Mouse (Mus musculus) gastrocnemius, postnatal 25 days (tissue): Measurements from ENCODE around the gene Ifitm3. TPM values are rescaled to one million over a fixed set of nuclear protein-coding genes. Genes with fewer than 3 reads are reported as not detected.
"Not testable (repeated sequence)": the region's sequence is repeated elsewhere in the genome, so short reads cannot be mapped to it uniquely, and the experiment has no call there.

Experiments used
- DNase-seq: peaks from one replicate; pipeline ENCODE4 v3.0.0; 2022
- total RNA-seq, 2 experiments: library from RNA; stranded (reverse); gene quantifications; 1 replicate in 1 of 2; 2 replicates in 1 of 2; pipeline ENCODE4 v1.2.3; 2021

Gene Ifitm3
- total RNA-seq, 2 experiments from 2014 or later: 34.4 to 52.1 TPM

- DNase-seq: no peak
These were observed 22.0 kb upstream of the Ifitm3 start for GRCm38 (mm10) chr7:141032458-141033167.

- DNase-seq: no peak
These were observed 19.8 kb upstream of the Ifitm3 start for GRCm38 (mm10) chr7:141030390-141030789.

- no peak for DNase-seq
These were observed 18.3 kb upstream of the Ifitm3 start, which contains the start of gene Gm17387 for GRCm38 (mm10) chr7:141028831-141029230. Gene Gm17387, plus strand, starts transcription at chr7:141029131.

GRCm38 (mm10) chr7:141026740-141027098, 16.1 kb upstream of the Ifitm3 start:
- no peak for DNase-seq

GRCm38 (mm10) chr7:141026097-141026739, 15.6 kb upstream of the Ifitm3 start:
- DNase-seq: no peak

- DNase-seq: no peak
These were observed 14.6 kb upstream of the Ifitm3 start for GRCm38 (mm10) chr7:141024865-141025838.

GRCm38 (mm10) chr7:141021489-141022449, 11.2 kb upstream of the Ifitm3 start:
- no peak for DNase-seq

- DNase-seq: no peak
These were observed 8.5 kb upstream of the Ifitm3 start for GRCm38 (mm10) chr7:141019028-141019427.

- not testable (repeated sequence) for DNase-seq
These were observed 7.3 kb upstream of the Ifitm3 start, which contains the start of gene Ifitm6 for GRCm38 (mm10) chr7:141017824-141018223. Gene Ifitm6, minus strand, starts transcription at chr7:141017924.

- DNase-seq: no peak
These were observed 6.4 kb upstream of the Ifitm3 start for GRCm38 (mm10) chr7:141016707-141017697.

- no peak for DNase-seq
These were observed 734 bp upstream of the Ifitm3 start for GRCm38 (mm10) chr7:141011238-141011770.

GRCm38 (mm10) chr7:141009665-141010064, 905 bp downstream of the Ifitm3 start:
- DNase-seq: no peak

- peak; percentile 81 for DNase-seq
These were observed 1.5 kb downstream of the Ifitm3 start for GRCm38 (mm10) chr7:141008938-141009660.

- no peak for DNase-seq
These were observed 2.2 kb downstream of the Ifitm3 start for GRCm38 (mm10) chr7:141008312-141008761.

- DNase-seq: no peak
These were observed 3.7 kb downstream of the Ifitm3 start for GRCm38 (mm10) chr7:141006914-141007313.

- no peak for DNase-seq
These were observed 4.1 kb downstream of the Ifitm3 start for GRCm38 (mm10) chr7:141006446-141006845.

- DNase-seq: no peak
These were observed 7.1 kb downstream of the Ifitm3 start for GRCm38 (mm10) chr7:141003248-141004010.
